Mouse (Mus musculus) liver, postnatal 0 days (tissue): Measurements from ENCODE around the gene Idh3a. TPM values are rescaled to one million over a fixed set of nuclear protein-coding genes. Genes with fewer than 3 reads are reported as not detected.

ENCODE experiments used
- ATAC-seq: fragments of 200-750 bp; cut with Nextera tagmentation; 2 replicates; pipeline ENCODE4 v1.8.0; 2017; ENCODE audit warnings: mild to moderate bottlenecking, moderate library complexity
- DNase-seq: peaks from one replicate; pipeline ENCODE4 v3.0.0-alpha.2; 2016
- H3K27ac ChIP-seq: fragments of 300-500 bp; sonication (generic); 2 replicates; pipeline ENCODE4 v1.5.1; 2014; ENCODE audit warnings: antibody characterized with exemption, moderate library complexity, mild to moderate bottlenecking, low read depth
- H3K27me3 ChIP-seq: fragments of 300-500 bp; sonication (generic); 2 replicates; pipeline ENCODE4 v1.6.1; 2014; ENCODE audit warnings: low read length, control low read depth, mixed read lengths; ENCODE audit not compliant: insufficient read depth
- H3K36me3 ChIP-seq: fragments of 300-500 bp; sonication (generic); replicated peaks from 2 replicates; pipeline ENCODE4 v1.6.1; 2014; ENCODE audit warnings: mild to moderate bottlenecking, control low read depth, low read length, moderate library complexity, mixed read lengths; ENCODE audit not compliant: insufficient read depth
- H3K4me1 ChIP-seq: fragments of 300-500 bp; sonication (generic); 2 replicates; pipeline ENCODE4 v1.6.1; 2014; ENCODE audit warnings: antibody characterized with exemption, mild to moderate bottlenecking, control low read depth; ENCODE audit not compliant: insufficient read depth
- H3K4me2 ChIP-seq: fragments of 300-500 bp; sonication (generic); 2 replicates; pipeline ENCODE4 v1.6.1; 2014; ENCODE audit warnings: low read depth, mild to moderate bottlenecking, low read length, moderate library complexity, mixed read lengths
- H3K4me3 ChIP-seq: fragments of 300-500 bp; sonication (generic); 2 replicates; pipeline ENCODE4 v1.5.1; 2014; ENCODE audit warnings: low read depth, low read length
- H3K9ac ChIP-seq: fragments of 300-500 bp; sonication (generic); replicated peaks from 2 replicates; pipeline ENCODE4 v1.6.1; 2014; ENCODE audit warnings: mild to moderate bottlenecking, moderate library complexity
- H3K9me3 ChIP-seq: fragments of 300-500 bp; sonication (generic); 2 replicates; pipeline ENCODE4 v1.6.1; 2016; ENCODE audit warnings: mild to moderate bottlenecking, control low read depth, low read length, mixed read lengths
- CTCF ChIP-seq: sonication (generic); IDR thresholded peaks from 2 replicates; pipeline ENCODE4 v1.5.1; 2016; ENCODE audit warnings: antibody characterized with exemption, low read depth
- EP300 ChIP-seq: IDR thresholded peaks from 2 replicates; pipeline ENCODE4 v1.6.1; 2016; ENCODE audit warnings: antibody characterized with exemption, low read depth, mild to moderate bottlenecking
- WGBS: fragments of 180-500 bp; shearing (Covaris S2); extraction: QIAGEN DNeasy Blood & Tissue Kit; methylation state at CpG from one replicate; pipeline ENCODE4 v1.1.7; 2014; ENCODE audit not compliant: insufficient replicate concordance; 5-methylcytosine and 5-hydroxymethylcytosine counted together
- polyA plus RNA-seq: library from polyadenylated mRNA; unstranded; fragments of >200 nt; fragmentation: Nextera tagmentation; extraction: Ambion mirVana; gene quantifications from 2 replicates; pipeline ENCODE4 v1.2.1, GENCODE M21; 2015

Idh3a gene
- polyA plus RNA-seq, 1 experiment from 2014 or later, result 74.6 TPM

DNA sequence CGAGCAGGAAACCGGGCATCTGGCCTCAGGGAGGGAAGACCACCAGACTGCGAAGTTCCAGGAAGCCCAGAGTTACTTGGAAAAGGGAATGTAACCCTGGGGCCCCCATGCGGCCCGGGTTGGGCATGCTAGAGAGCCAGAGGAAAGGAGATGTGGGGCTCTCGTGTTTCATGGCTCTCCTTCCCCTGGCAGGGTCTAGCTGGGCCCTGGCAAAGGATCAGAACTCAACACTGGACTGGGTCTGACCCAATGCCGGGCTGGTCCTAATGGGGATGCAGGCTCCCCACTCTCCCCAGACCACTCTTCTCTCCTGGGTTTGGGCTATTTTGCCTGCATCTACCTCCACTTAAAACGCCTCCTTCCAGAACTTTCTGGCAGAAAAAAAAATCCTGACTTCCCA lies 27.4 kb upstream of the Idh3a start:
- Histone ChIP-seq H3K4me2 (no peak overlapping the region), H3K36me3 (no peaks in the 10 kb centered on the region), H3K4me1 (peaks cover 14% of the 10 kb centered on the region), H3K27me3 (0 out of 2 replicates have a peak, but pooled peaks cover 7% of the 10 kb centered on the region), H3K9ac (no peak overlapping the region), H3K4me3 (no peak overlapping the region), H3K27ac (no peak overlapping the region), H3K9me3 (no peaks in the 10 kb centered on the region)
- TF ChIP-seq EP300, result no peak
- 72% methylated on average over 8 of the region's 8 CpGs for WGBS
- DNase-seq (no peak), ATAC-seq (no peak)

DNA sequence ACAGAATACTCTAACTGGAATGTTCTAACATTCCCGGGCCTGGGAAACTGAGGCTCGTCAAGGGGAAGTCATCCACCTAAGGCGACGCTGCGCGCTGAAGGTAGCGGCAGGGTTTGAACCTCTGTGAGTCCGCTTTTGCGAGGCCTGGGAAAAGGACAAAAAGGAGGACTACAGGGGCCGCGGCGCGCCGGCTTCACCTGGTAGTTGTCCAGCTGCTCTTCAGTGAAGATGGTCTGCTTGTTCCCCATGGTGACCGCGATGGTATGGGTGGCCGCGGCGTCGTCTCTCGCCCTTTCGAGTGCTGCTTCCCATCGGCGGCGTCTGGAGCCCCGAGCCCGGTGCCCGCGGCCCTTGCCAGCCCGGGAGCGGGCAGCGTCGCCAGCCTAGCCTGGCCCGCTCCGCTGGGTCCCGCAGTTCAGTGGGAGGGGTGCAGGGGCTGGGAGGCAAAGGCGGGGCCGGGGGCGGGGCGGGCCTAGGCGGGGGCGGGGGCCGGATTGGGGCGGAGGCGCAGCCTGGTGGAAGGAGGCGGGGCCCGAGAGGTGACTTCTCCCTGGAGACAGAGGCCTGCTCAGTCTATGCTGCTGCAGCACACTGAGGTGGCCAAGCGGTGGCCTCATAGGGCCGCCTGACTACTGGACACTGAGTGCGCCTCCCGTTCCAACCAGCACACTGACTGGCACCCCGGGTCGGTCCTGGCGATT lies 26.2 kb upstream of the Idh3a start, which contains the start of gene Cib2:
Cib2 (minus strand) TSS at position 448 of the 701 bp plus-strand sequence.
- TF ChIP-seq EP300, result no peak
- TF ChIP-seq CTCF, result peak; percentile 55
- H3K9me3 ChIP-seq, result no peaks in the 10 kb centered on the region
- WGBS, result 2% methylated on average over 49 of the region's 54 CpGs
- ATAC-seq, result peak; percentile 98
- peak; percentile 90 for DNase-seq
- H3K9ac ChIP-seq, result peak within 1 kb of the TSS; percentile 53; the same call in 1 of the 2 replicates
- H3K4me3 ChIP-seq, result peak within 1 kb of the TSS; percentile 63
- H3K36me3 ChIP-seq, result no peaks in the 10 kb centered on the region
- 0 out of 2 replicates have a peak, but pooled peaks cover 7% of the 10 kb centered on the region for H3K27me3 ChIP-seq
- H3K4me2 ChIP-seq, result peak within 1 kb of the TSS; percentile 94
- peaks cover 14% of the 10 kb centered on the region for H3K4me1 ChIP-seq
- no peak within 1 kb of the TSS for H3K27ac ChIP-seq

DNA sequence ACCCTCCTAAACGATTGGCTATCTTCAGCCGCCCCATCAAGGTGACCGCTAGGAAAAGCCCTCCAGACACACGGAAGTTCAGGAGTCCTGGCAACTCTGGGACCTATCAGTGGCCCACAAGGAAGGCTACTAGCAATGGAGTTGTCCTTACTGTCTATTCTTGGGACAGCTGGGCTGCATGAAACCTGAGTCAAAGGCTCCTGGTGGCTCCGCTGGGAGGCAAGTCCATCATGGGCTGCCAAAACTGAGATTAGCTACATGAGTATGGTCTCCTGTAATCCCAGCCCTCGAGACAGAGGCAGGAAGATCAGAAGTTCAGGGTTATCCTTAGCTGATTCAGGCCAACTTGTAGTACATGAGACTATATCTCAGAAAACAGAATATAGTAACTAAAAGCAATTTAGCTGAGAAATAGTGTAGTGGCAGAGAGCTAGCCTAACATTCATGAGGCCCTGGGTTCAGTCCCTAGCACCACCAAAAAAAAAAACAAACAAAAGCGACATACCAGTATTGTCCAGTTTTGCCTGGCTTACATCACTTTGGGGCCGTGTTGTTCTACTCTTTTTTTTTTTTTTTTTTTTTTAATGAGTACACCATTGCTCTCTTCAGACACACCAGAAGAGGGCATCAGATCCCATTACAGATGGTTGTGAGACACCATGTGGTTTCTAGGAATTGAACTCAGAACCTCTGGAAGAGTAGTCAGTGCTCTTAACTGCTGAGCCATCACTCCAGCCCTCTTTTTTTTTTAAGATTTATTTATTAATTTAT lies 25.1 kb upstream of the Idh3a start:
- TF ChIP-seq CTCF (no peak), EP300 (no peak)

DNA sequence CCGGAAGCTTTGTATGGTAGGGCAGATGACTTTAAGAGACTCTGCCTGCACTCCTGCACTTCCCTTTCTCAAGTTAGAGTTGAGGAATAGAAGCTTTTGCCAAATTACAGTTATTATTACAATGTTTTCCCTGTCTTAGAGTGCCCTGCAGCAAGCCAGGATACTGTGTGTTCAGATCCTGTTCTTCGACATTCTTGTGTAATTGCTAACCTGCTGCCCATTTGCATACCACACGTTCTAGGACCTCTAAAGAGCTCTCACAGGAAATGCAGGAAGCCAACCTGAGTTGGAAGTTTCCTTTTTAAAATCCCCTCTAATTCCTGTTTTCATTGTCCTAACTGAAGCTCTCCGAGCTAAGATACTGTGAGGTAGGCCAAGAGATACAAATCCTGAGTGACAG lies 19.2 kb upstream of the Idh3a start:
- Histone ChIP-seq H3K9me3 (no peaks in the 10 kb centered on the region), H3K27ac (no peak overlapping the region), H3K4me2 (no peak overlapping the region), H3K9ac (no peak overlapping the region), H3K4me3 (no peak overlapping the region), H3K4me1 (peaks cover 8% of the 10 kb centered on the region), H3K27me3 (no peaks in the 10 kb centered on the region), H3K36me3 (no peaks in the 10 kb centered on the region)
- TF ChIP-seq EP300 (no peak), CTCF (no peak)
- ATAC-seq, result no peak
- no peak for DNase-seq
- WGBS, result 43% methylated on average over 4 of the region's 4 CpGs

More for the DNA sequence above, 25.1 kb upstream of the Idh3a start:
- DNase-seq, result no peak
- ATAC-seq, result no peak
- 82% methylated on average over 8 of the region's 8 CpGs for WGBS
- H3K4me2 ChIP-seq, result no peak overlapping the region
- no peak overlapping the region for H3K4me3 ChIP-seq
- no peak overlapping the region for H3K9ac ChIP-seq
- H3K9me3 ChIP-seq, result no peaks in the 10 kb centered on the region
- H3K27ac ChIP-seq, result no peak overlapping the region
- H3K36me3 ChIP-seq, result no peaks in the 10 kb centered on the region
- peaks cover 10% of the 10 kb centered on the region for H3K4me1 ChIP-seq
- H3K27me3 ChIP-seq, result 0 out of 2 replicates have a peak, but pooled peaks cover 7% of the 10 kb centered on the region

DNA sequence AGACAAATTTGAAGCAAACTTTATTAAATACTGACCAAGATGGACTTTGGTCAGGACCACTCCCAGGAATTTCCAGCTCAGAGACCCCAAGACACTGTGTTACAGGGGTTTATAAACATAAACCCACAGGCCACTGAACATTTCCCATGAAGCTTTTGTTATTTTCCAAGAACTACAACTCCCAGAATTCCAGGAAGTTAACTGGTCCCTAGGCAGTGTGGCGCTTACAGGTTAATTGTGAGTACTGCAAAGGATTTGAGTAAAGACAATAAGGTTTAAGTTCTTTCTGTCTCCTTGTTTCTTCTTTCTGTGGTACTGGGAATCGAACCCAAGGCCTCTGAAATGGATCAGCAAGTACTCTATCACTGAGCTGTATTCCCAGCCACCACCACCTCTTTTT lies 17.4 kb upstream of the Idh3a start:
- Histone ChIP-seq H3K27me3 (no peaks in the 10 kb centered on the region), H3K27ac (no peak overlapping the region), H3K4me1 (peaks cover 8% of the 10 kb centered on the region), H3K9ac (no peak overlapping the region), H3K36me3 (no peaks in the 10 kb centered on the region), H3K9me3 (no peaks in the 10 kb centered on the region), H3K4me3 (no peak overlapping the region), H3K4me2 (no peak overlapping the region)
- ATAC-seq (no peak), DNase-seq (no peak)
- WGBS, result 38% methylated on average over 2 of the region's 2 CpGs
- no peak for TF ChIP-seq CTCF
- TF ChIP-seq EP300, result no peak

DNA sequence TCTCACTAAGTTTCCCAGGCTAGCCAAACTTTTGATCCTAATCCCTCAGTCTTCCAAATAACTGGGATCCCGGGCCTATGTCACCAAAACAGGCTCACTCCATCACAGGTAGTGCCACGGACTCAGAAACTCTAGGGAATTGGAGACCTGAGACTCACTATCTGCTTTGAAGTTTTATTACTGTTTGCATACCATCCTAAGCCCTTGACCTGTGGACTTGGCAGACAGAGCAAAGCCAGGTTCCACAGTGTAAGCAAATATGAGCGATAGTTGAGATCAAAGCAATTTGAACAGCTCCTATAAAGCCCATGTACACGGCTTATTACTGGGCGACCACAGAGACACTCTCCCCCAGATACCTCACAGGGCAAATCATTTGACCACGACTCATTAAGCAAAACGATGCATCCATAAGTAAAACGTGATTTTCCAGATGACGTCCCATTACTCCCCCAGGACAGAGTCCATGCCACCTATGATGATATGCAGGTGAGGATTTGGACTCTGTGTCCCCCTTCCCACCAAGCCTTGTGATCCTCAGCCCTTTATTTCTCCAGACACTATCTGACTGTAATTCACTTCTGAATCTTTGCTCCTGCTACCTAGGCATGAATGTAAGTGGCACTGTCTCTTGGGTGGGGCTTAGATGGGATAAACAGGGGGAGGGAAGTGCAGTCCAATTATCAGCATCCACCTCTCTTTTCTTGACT lies 14.8 kb upstream of the Idh3a start:
- 50% methylated on average over 9 of the region's 9 CpGs for WGBS
- H3K27ac ChIP-seq, result 0 out of 2 replicates have a peak overlapping the region, but pooled peaks have one; percentile 2
- TF ChIP-seq CTCF (no peak), EP300 (0 out of 2 replicates have a peak, but pooled peaks have one; percentile 17)
- DNase-seq (no peak), ATAC-seq (peak; percentile 91)
- H3K4me3 ChIP-seq, result no peak overlapping the region
- H3K4me1 ChIP-seq, result peaks cover 8% of the 10 kb centered on the region
- no peak overlapping the region for H3K9ac ChIP-seq
- H3K4me2 ChIP-seq, result no peak overlapping the region
- no peaks in the 10 kb centered on the region for H3K9me3 ChIP-seq
- H3K36me3 ChIP-seq, result no peaks in the 10 kb centered on the region
- no peaks in the 10 kb centered on the region for H3K27me3 ChIP-seq
